In genomic region chr10:86294599-86295365, GRCm38 (mm10) we compare ENCODE assay signal across 12 mouse cellular contexts. TPM values are rescaled to one million over a fixed set of nuclear protein-coding genes. Genes with fewer than 3 reads are reported as not detected.
DNase-seq lines count a peak whose midpoint lies in the region; ATAC-seq and TF ChIP-seq lines count a peak whose summit lies in the region.
"Had no signal": no experiment of that assay in that cellular context is flagged by ENCODE, and none has a peak within 500 bp of the region (broad histone marks: within the 10 kb centered on the region; RNA-seq: fewer than 3 reads in every experiment).

No protein-coding gene starts in this region.

- DNase-seq in hindbrain, embryonic 11.5 days (ENCODE audit: low spot score) = no peak
- peak; percentile 74 for DNase-seq in embryonic facial prominence, embryonic 10.5 days (ENCODE audit: low spot score)
- peak; percentile 92 for DNase-seq in kidney, adult 9 months
- DNase-seq in limb, embryonic 14.5 days (ENCODE audit: low spot score) = no peak
- no peak for DNase-seq in cerebellum, adult 11-12 months
- DNase-seq in right cerebral cortex, postnatal 14 days = no peak
- DNase-seq in MN1 (ENCODE audit: low spot score) = no peak
- DNase-seq: adrenal gland, postnatal 14 days; lung, postnatal 10 days; spleen, adult 18-20 months had no signal

- H3K27ac ChIP-seq in hindbrain, embryonic 13.5 days = no peak overlapping the region
- no peak overlapping the region for H3K27ac ChIP-seq in hindbrain, embryonic 11.5 days (ENCODE audit: low read depth, low read length)
- H3K27ac ChIP-seq in embryonic facial prominence, embryonic 10.5 days (replicated peaks) = peak overlapping the region; percentile 87
- H3K27ac ChIP-seq in limb, embryonic 14.5 days (replicated peaks; ENCODE audit: low read depth, low read length) = peak overlapping the region; percentile 91

- no peak for TF ChIP-seq POLR2A in limb, embryonic 14.5 days (IDR thresholded peaks at IDR 0.05; ENCODE audit: borderline replicate concordance, extremely low read depth, insufficient read depth, insufficient read length)

- H3K9me3 ChIP-seq in hindbrain, embryonic 13.5 days = no peaks in the 10 kb centered on the region
- no peaks in the 10 kb centered on the region for H3K9me3 ChIP-seq in hindbrain, embryonic 11.5 days (ENCODE audit: control insufficient read depth, low read length)
- no peaks in the 10 kb centered on the region for H3K9me3 ChIP-seq in embryonic facial prominence, embryonic 10.5 days
- H3K9me3 ChIP-seq in limb, embryonic 14.5 days (ENCODE audit: control insufficient read depth, low read length) = no peaks in the 10 kb centered on the region

- peaks cover 19% of the 10 kb centered on the region for H3K4me1 ChIP-seq in hindbrain, embryonic 13.5 days (replicated peaks)
- 0 out of 2 replicates have a peak, but pooled peaks cover 5% of the 10 kb centered on the region for H3K4me1 ChIP-seq in hindbrain, embryonic 11.5 days (replicated peaks; ENCODE audit: control insufficient read depth, insufficient read depth, low read length)
- peaks cover 24% of the 10 kb centered on the region for H3K4me1 ChIP-seq in embryonic facial prominence, embryonic 10.5 days
- peaks cover 32% of the 10 kb centered on the region for H3K4me1 ChIP-seq in limb, embryonic 14.5 days (ENCODE audit: control insufficient read depth, insufficient read depth, low read length)

- no peak overlapping the region for H3K4me2 ChIP-seq in hindbrain, embryonic 13.5 days
- H3K4me2 ChIP-seq in hindbrain, embryonic 11.5 days (replicated peaks; ENCODE audit: low read depth, low read length) = no peak overlapping the region
- peak overlapping the region; percentile 56; the same call in 1 of the 2 replicates for H3K4me2 ChIP-seq in limb, embryonic 14.5 days (replicated peaks; ENCODE audit: low read depth, low read length, severe bottlenecking)

- peaks cover 23% of the 10 kb centered on the region; the same call in 1 of the 2 replicates for H3K27me3 ChIP-seq in hindbrain, embryonic 13.5 days
- H3K27me3 ChIP-seq in hindbrain, embryonic 11.5 days (ENCODE audit: control insufficient read depth, insufficient read depth, low read length) = no peaks in the 10 kb centered on the region
- peaks cover 29% of the 10 kb centered on the region for H3K27me3 ChIP-seq in embryonic facial prominence, embryonic 10.5 days (replicated peaks; ENCODE audit: low read depth, poor library complexity, severe bottlenecking)
- H3K27me3 ChIP-seq in limb, embryonic 14.5 days (ENCODE audit: control insufficient read depth, insufficient read depth, low read length) = no peaks in the 10 kb centered on the region

- no peaks in the 10 kb centered on the region for H3K36me3 ChIP-seq in hindbrain, embryonic 13.5 days
- H3K36me3 ChIP-seq in hindbrain, embryonic 11.5 days (ENCODE audit: control insufficient read depth, insufficient read depth, low read length) = no peaks in the 10 kb centered on the region
- H3K36me3 ChIP-seq in embryonic facial prominence, embryonic 10.5 days (replicated peaks) = no peaks in the 10 kb centered on the region
- no peaks in the 10 kb centered on the region for H3K36me3 ChIP-seq in limb, embryonic 14.5 days (ENCODE audit: control insufficient read depth, insufficient read depth, low read length)

- H3K4me3 ChIP-seq in hindbrain, embryonic 13.5 days = no peak overlapping the region
- no peak overlapping the region for H3K4me3 ChIP-seq in hindbrain, embryonic 11.5 days (ENCODE audit: low read depth, low read length)
- H3K4me3 ChIP-seq in embryonic facial prominence, embryonic 10.5 days = peak overlapping the region; percentile 50
- H3K4me3 ChIP-seq in limb, embryonic 14.5 days (replicated peaks; ENCODE audit: low read length) = no peak overlapping the region
- H3K4me3 ChIP-seq: erythroblast, embryonic 14.5 days had no signal

- ATAC-seq in hindbrain, embryonic 13.5 days (ENCODE audit: low FRiP score) = no peak
- no peak for ATAC-seq in hindbrain, embryonic 11.5 days (ENCODE audit: low FRiP score)
- peak; percentile 38 for ATAC-seq in limb, embryonic 14.5 days (ENCODE audit: low FRiP score, low read depth)

- WGBS in hindbrain, embryonic 13.5 days = 69% methylated on average over 10 of the region's 10 CpGs
- WGBS in hindbrain, embryonic 11.5 days = 62% methylated on average over 10 of the region's 10 CpGs
- 52% methylated on average over 10 of the region's 10 CpGs for WGBS in embryonic facial prominence, embryonic 10.5 days
- 51% methylated on average over 10 of the region's 10 CpGs for WGBS in limb, embryonic 14.5 days

- H3K9ac ChIP-seq in hindbrain, embryonic 13.5 days = peak overlapping the region; percentile 46; the same call in 1 of the 2 replicates
- H3K9ac ChIP-seq in hindbrain, embryonic 11.5 days (ENCODE audit: low read depth, low read length) = no peak overlapping the region
- H3K9ac ChIP-seq in limb, embryonic 14.5 days (ENCODE audit: low read depth, low read length, severe bottlenecking) = no peak overlapping the region

RNA-seq across cellular contexts. Expression of gene Timp3, which starts 5.4 kb away (rescaled TPM):
- 32.3 and 37.1 TPM in 2 replicates for polyA plus RNA-seq in hindbrain, embryonic 13.5 days (2015; fragmentation: Nextera tagmentation; extraction: Ambion mirVana)
- polyA plus RNA-seq in hindbrain, embryonic 11.5 days (2014; fragmentation: Nextera tagmentation; extraction: Ambion mirVana) = 31.6 and 32.8 TPM in 2 replicates
- 29.4 and 36.3 TPM in 2 replicates for polyA plus RNA-seq in embryonic facial prominence, embryonic 10.5 days (2016; fragmentation: Nextera tagmentation; extraction: Ambion mirVana)
- 57.4 and 73.3 TPM in 2 replicates for polyA plus RNA-seq in limb, embryonic 14.5 days (2012; rRNA removed)
- polyA plus RNA-seq in limb, embryonic 14.5 days (2014; fragmentation: Nextera tagmentation; extraction: Ambion mirVana) = 66.5 and 75.1 TPM in 2 replicates

Comparison
In these comparisons a context has a peak if more than half of its experiments do, and no peak if none do; other contexts are left out.
1. H3K27ac ChIP-seq: peak in embryonic facial prominence, embryonic 10.5 days (single experiment) and limb, embryonic 14.5 days (single experiment); none in hindbrain, embryonic 13.5 days (single experiment) and hindbrain, embryonic 11.5 days (single experiment).
2. DNase-seq: peak in embryonic facial prominence, embryonic 10.5 days (single experiment) and kidney, adult 9 months (single experiment); none in hindbrain, embryonic 11.5 days (single experiment), limb, embryonic 14.5 days (single experiment), cerebellum, adult 11-12 months (single experiment), right cerebral cortex, postnatal 14 days (single experiment) and MN1 (single experiment).